Mouse (Mus musculus) cerebellum, adult 2 months (tissue): ENCODE measurements around the gene Tars2.

ENCODE experiments used
- CTCF ChIP-seq: fragments of 200-500 bp; IDR thresholded peaks from 2 replicates; pipeline ENCODE4 v1.5.1; 2011; ENCODE audit warnings: low read depth, mild to moderate bottlenecking, control low read depth, low read length, moderate library complexity, borderline replicate concordance; ENCODE audit not compliant: insufficient read depth
- POLR2A ChIP-seq: fragments of 200-500 bp; IDR thresholded peaks from 2 replicates; pipeline ENCODE4 v1.6.1; 2011; ENCODE audit warnings: low read length, control low read depth, borderline replicate concordance; ENCODE audit not compliant: insufficient read depth

DNA sequence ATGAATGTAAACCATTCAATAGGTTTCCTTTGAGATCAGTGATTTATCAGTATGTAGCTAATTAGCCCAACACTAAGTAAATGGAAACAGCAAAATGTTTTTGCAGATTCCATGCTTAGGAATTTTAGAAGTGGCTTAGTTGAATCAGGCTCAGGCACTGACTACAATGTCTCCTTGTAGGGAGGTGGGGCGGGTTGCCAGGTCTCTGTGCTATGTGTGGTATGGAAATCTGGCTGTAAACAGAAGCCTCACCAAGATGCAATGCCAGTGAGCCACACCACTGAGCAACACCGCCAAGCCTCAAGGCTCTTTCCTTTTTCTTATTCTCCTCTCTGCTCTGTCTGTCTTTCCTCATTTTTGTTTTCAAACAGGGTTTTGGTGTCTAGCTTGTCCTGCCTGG is 31.1 kb downstream of the Tars2 start:
- TF ChIP-seq POLR2A (no peak), CTCF (no peak)
